Mouse (Mus musculus): ENCODE data around the gene Ptprm. TPM values are rescaled to one million over a fixed set of nuclear protein-coding genes. Genes with fewer than 3 reads are reported as not detected.
A peak's percentile ranks its signal among the peaks of the same experiment; 100 is the strongest.

The Ptprm gene
- polyA plus RNA-seq, 1 experiment from 2014 or later: 17.7 TPM

GRCm38 (mm10) chr17:66943539-66943938, 410.7 kb downstream of the Ptprm start:
- H3K4me2 ChIP-seq: no peak overlapping the region
- 70% methylated on average over 9 of the region's 9 CpGs for WGBS
- H3K9me3 ChIP-seq: no peaks in the 10 kb centered on the region
- H3K4me3 ChIP-seq: no peak overlapping the region
- no peak for ATAC-seq (ENCODE audit: insufficient number of reproducible peaks, low FRiP score, low TSS enrichment, low read depth)
- H3K36me3 ChIP-seq: peaks cover 4% of the 10 kb centered on the region; the same call in 1 of the 2 replicates
- no peaks in the 10 kb centered on the region for H3K27me3 ChIP-seq
- no peaks in the 10 kb centered on the region for H3K4me1 ChIP-seq
- H3K27ac ChIP-seq: peak overlapping the region; percentile 40
- H3K9ac ChIP-seq: no peak overlapping the region

DNA sequence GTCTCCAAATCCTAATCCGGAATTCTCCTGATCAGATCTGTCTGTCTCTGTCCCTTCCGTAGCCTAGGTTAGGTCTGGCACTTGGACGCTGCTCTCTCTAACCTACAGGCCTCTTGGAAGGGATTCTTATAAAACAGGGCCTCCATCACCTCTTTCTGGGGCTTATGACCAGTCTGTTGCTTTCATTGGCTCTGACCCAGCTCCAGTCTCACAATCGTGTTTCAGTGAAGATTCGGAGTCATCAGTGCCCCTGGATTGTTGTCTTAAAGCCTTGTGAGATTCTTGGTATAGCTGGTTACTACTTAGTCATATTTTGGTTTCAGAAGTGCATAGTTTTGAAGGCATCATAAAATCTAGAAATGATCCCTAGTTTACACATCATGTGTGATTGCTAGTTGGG, 428.6 kb downstream of the Ptprm start:
- Histone ChIP-seq H3K9ac (no peak overlapping the region), H3K4me2 (no peak overlapping the region), H3K27ac (no peak overlapping the region), H3K27me3 (no peaks in the 10 kb centered on the region), H3K36me3 (no peaks in the 10 kb centered on the region), H3K4me1 (no peaks in the 10 kb centered on the region), H3K4me3 (no peak overlapping the region), H3K9me3 (no peaks in the 10 kb centered on the region)
- WGBS: 85% methylated on average over 5 of the region's 5 CpGs
- no peak for ATAC-seq (ENCODE audit: insufficient number of reproducible peaks, low FRiP score, low TSS enrichment, low read depth)

GRCm38 (mm10) chr17:66914696-66915095, 439.6 kb downstream of the Ptprm start:
- Histone ChIP-seq H3K9me3 (no peaks in the 10 kb centered on the region), H3K36me3 (no peaks in the 10 kb centered on the region), H3K9ac (no peak overlapping the region), H3K4me1 (peaks cover 6% of the 10 kb centered on the region; the same call in 1 of the 2 replicates), H3K27ac (no peak overlapping the region), H3K27me3 (no peaks in the 10 kb centered on the region), H3K4me3 (no peak overlapping the region), H3K4me2 (no peak overlapping the region)
- 76% methylated on average over 6 of the region's 6 CpGs for WGBS
- no peak for ATAC-seq (ENCODE audit: insufficient number of reproducible peaks, low FRiP score, low TSS enrichment, low read depth)

GRCm38 (mm10) chr17:66912533-66912932, 441.7 kb downstream of the Ptprm start:
- Histone ChIP-seq H3K27me3 (no peaks in the 10 kb centered on the region), H3K9me3 (no peaks in the 10 kb centered on the region), H3K9ac (no peak overlapping the region), H3K36me3 (no peaks in the 10 kb centered on the region), H3K27ac (no peak overlapping the region), H3K4me2 (no peak overlapping the region), H3K4me3 (no peak overlapping the region), H3K4me1 (peaks cover 9% of the 10 kb centered on the region; the same call in 1 of the 2 replicates)
- no peak for ATAC-seq (ENCODE audit: insufficient number of reproducible peaks, low FRiP score, low TSS enrichment, low read depth)
- 45% methylated on average over 6 of the region's 6 CpGs for WGBS

DNA sequence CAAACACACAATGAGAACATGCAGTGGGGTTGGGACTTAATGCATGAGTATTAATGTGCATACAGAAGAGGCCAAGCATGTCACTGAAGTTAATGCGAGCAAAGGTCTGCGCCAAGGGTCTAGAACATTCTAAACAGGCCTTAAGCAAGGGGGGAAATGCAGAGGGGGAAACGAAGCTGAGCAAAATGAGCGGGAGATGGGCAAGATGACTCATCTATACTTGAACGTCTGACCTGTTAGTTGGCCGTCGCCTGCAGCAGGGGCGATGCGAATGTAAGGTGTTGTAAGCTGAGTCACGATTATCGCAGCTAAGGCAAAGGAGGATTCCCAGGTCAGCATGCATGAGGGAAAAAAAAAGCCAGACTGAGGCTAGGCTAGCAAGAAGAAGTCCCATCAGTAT, 442.1 kb downstream of the Ptprm start:
- ATAC-seq (ENCODE audit: insufficient number of reproducible peaks, low FRiP score, low TSS enrichment, low read depth): no peak
- Histone ChIP-seq H3K36me3 (no peaks in the 10 kb centered on the region), H3K4me2 (no peak overlapping the region), H3K9me3 (no peaks in the 10 kb centered on the region), H3K27ac (no peak overlapping the region), H3K27me3 (no peaks in the 10 kb centered on the region), H3K9ac (no peak overlapping the region), H3K4me3 (no peak overlapping the region), H3K4me1 (peaks cover 9% of the 10 kb centered on the region; the same call in 1 of the 2 replicates)
- WGBS: 59% methylated on average over 11 of the region's 11 CpGs

DNA sequence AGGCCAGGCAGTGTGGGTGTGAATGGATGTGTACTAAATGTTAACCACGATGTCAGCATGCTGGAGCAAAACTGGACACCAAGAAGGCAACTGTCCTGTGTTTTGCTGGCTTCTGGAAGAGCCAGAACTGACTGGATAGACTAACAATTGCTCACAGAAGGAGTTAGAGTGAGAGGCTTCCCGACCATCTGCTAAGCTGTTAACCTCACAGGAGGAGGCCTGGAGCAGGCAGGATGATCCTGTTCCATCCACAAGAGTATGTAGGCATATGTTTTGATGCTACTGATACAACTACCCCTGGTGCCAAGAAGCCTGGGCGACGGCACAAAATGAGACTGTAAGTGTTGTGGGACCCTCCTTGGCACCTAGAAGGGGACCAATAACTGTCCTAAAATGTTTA, 444.4 kb downstream of the Ptprm start:
- no peak overlapping the region for H3K27ac ChIP-seq
- no peak overlapping the region for H3K9ac ChIP-seq
- no peak for ATAC-seq (ENCODE audit: insufficient number of reproducible peaks, low FRiP score, low TSS enrichment, low read depth)
- H3K4me2 ChIP-seq: no peak overlapping the region
- no peaks in the 10 kb centered on the region for H3K27me3 ChIP-seq
- peaks cover 9% of the 10 kb centered on the region; the same call in 1 of the 2 replicates for H3K4me1 ChIP-seq
- no peak overlapping the region for H3K4me3 ChIP-seq
- H3K9me3 ChIP-seq: no peaks in the 10 kb centered on the region
- 71% methylated on average over 4 of the region's 4 CpGs for WGBS
- no peaks in the 10 kb centered on the region for H3K36me3 ChIP-seq

DNA sequence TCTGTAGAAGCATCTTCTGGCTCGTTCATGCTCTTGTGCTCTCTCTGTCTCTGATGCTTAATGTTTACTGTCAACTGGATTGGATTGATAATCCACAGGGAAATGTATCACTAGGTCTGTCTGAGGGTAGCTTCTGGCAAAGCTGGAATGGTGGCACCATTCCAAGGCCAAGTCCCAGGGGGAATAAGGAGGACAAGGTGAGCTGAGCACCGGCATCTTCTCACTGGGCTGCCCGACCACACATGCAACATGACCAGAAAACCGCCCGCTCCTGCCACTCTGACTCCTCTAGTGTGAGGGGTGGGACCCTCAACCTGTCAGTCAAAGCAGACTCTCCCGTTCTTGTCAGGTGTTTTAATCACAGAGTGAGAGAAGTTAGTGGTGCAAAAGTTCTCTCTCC, 445.3 kb downstream of the Ptprm start:
- Histone ChIP-seq H3K36me3 (no peaks in the 10 kb centered on the region), H3K4me3 (no peak overlapping the region), H3K4me2 (no peak overlapping the region), H3K9me3 (no peaks in the 10 kb centered on the region), H3K4me1 (peaks cover 9% of the 10 kb centered on the region; the same call in 1 of the 2 replicates), H3K27ac (no peak overlapping the region), H3K9ac (no peak overlapping the region), H3K27me3 (no peaks in the 10 kb centered on the region)
- 76% methylated on average over 6 of the region's 6 CpGs for WGBS
- no peak for ATAC-seq (ENCODE audit: insufficient number of reproducible peaks, low FRiP score, low TSS enrichment, low read depth)

DNA sequence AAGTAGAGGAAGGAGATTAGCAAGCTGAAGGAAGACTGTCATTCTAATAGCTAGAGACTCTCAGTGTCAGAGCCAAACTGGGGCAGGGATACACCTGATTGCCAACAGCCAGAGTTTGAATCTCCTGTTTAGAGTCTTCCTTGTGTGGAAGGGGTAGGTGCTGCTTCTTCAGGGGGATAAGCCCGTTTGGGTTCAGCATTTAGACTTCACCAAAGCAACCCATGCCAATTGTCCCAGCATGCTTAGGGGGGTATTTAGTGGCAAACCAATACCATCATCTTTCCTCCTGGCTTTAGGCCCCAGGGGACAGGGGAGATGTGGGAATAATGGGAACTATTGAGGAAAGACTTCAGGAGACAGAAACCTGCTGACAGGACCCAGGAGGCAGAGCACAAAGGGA, 460.1 kb downstream of the Ptprm start:
- no peak overlapping the region for H3K4me3 ChIP-seq
- no peaks in the 10 kb centered on the region for H3K9me3 ChIP-seq
- H3K4me1 ChIP-seq: peaks cover 3% of the 10 kb centered on the region; the same call in 1 of the 2 replicates
- H3K36me3 ChIP-seq: no peaks in the 10 kb centered on the region
- H3K27me3 ChIP-seq: no peaks in the 10 kb centered on the region
- H3K9ac ChIP-seq: no peak overlapping the region
- 72% methylated on average over 1 of the region's 1 CpGs for WGBS
- H3K4me2 ChIP-seq: no peak overlapping the region
- no peak for ATAC-seq (ENCODE audit: insufficient number of reproducible peaks, low FRiP score, low TSS enrichment, low read depth)
- no peak overlapping the region for H3K27ac ChIP-seq

GRCm38 (mm10) chr17:66891916-66892315, 462.3 kb downstream of the Ptprm start:
- H3K27ac ChIP-seq: no peak overlapping the region
- no peaks in the 10 kb centered on the region for H3K9me3 ChIP-seq
- no peak overlapping the region for H3K4me3 ChIP-seq
- no peak overlapping the region for H3K9ac ChIP-seq
- ATAC-seq (ENCODE audit: insufficient number of reproducible peaks, low FRiP score, low TSS enrichment, low read depth): no peak
- 78% methylated on average over 6 of the region's 6 CpGs for WGBS
- H3K27me3 ChIP-seq: no peaks in the 10 kb centered on the region
- peaks cover 3% of the 10 kb centered on the region; the same call in 1 of the 2 replicates for H3K4me1 ChIP-seq
- H3K4me2 ChIP-seq: no peak overlapping the region
- no peaks in the 10 kb centered on the region for H3K36me3 ChIP-seq

GRCm38 (mm10) chr17:66891067-66891862, 463.0 kb downstream of the Ptprm start:
- H3K9me3 ChIP-seq: no peaks in the 10 kb centered on the region
- H3K9ac ChIP-seq: no peak overlapping the region
- no peak for ATAC-seq (ENCODE audit: insufficient number of reproducible peaks, low FRiP score, low TSS enrichment, low read depth)
- H3K4me1 ChIP-seq: peaks cover 3% of the 10 kb centered on the region; the same call in 1 of the 2 replicates
- H3K27ac ChIP-seq: no peak overlapping the region
- H3K36me3 ChIP-seq: no peaks in the 10 kb centered on the region
- H3K4me2 ChIP-seq: no peak overlapping the region
- H3K4me3 ChIP-seq: no peak overlapping the region
- WGBS: 60% methylated on average over 13 of the region's 13 CpGs
- H3K27me3 ChIP-seq: no peaks in the 10 kb centered on the region

DNA sequence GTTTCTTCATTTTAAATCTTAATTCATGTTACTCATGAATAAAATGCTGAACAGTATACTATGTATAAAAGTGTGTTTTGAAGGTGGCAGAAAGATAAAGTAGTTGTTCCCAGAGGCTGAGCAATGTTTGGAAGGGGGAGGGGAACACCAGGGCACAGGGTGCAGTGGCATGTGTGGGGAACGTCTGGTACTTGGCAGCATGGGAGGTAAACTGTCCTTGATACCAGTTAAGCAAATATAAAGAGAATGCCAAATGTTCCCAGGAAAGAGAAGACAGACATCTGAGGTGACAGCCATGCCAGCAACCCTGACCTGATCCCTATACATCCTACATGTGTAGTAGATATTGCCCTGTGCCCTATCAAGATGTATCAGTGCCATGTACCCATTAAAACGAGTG, 472.0 kb downstream of the Ptprm start:
- Histone ChIP-seq H3K4me2 (no peak overlapping the region), H3K27ac (no peak overlapping the region), H3K4me3 (no peak overlapping the region), H3K36me3 (no peaks in the 10 kb centered on the region), H3K27me3 (no peaks in the 10 kb centered on the region), H3K9ac (no peak overlapping the region), H3K4me1 (0 out of 2 replicates have a peak, but pooled peaks cover 4% of the 10 kb centered on the region), H3K9me3 (no peaks in the 10 kb centered on the region)
- WGBS: 60% methylated on average over 2 of the region's 2 CpGs
- no peak for ATAC-seq (ENCODE audit: insufficient number of reproducible peaks, low FRiP score, low TSS enrichment, low read depth)

GRCm38 (mm10) chr17:66880969-66881701, 473.1 kb downstream of the Ptprm start:
- H3K9me3 ChIP-seq: no peaks in the 10 kb centered on the region
- H3K4me3 ChIP-seq: no peak overlapping the region
- H3K4me1 ChIP-seq: 0 out of 2 replicates have a peak, but pooled peaks cover 4% of the 10 kb centered on the region
- no peak overlapping the region for H3K4me2 ChIP-seq
- H3K36me3 ChIP-seq: no peaks in the 10 kb centered on the region
- 78% methylated on average over 9 of the region's 9 CpGs for WGBS
- H3K27ac ChIP-seq: no peak overlapping the region
- H3K9ac ChIP-seq: no peak overlapping the region
- H3K27me3 ChIP-seq: no peaks in the 10 kb centered on the region
- ATAC-seq (ENCODE audit: insufficient number of reproducible peaks, low FRiP score, low TSS enrichment, low read depth): no peak
